Mouse (Mus musculus) erythroblast, embryonic 14.5 days (primary cell): ENCODE data around the gene Il12rb1.
A peak's percentile ranks its signal among the peaks of the same experiment; 100 is the strongest.

Experiments
- GATA1 ChIP-seq: IDR thresholded peaks from 2 replicates; pipeline ENCODE4 v1.6.1; 2012; ENCODE audit warnings: low read length, inconsistent platforms, mixed read lengths
- TAL1 ChIP-seq: IDR thresholded peaks from 3 replicates; pipeline ENCODE4 v1.6.1; 2012; ENCODE audit warnings: low read length, inconsistent platforms, mixed read lengths

DNA sequence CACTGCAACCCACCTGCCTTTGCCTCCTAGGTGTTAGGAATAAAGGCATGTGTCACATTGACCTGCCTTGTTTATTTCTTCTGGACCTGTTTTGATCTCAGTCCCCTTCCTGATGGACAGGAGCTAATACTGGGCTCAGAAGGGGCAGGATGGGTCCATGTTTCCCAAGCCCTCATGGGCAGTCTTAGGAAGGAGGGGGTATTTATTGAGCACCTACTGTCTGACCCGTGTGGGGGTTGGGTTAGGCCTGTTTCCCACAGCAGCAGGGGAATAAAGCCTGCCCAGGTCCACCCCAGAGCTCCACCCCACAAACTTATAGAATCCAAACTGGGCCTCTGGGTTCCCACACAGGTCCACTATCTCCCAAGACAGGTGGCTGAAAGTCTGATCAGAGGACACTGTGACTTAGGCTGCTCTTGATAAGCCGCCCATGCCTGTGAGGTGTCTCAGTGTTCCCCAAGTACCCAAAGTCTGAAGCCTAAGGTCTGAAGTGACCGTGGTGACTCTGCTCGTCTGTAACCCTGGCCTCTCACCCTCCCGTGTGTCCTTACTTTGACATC, 35.0 kb downstream of the Il12rb1 start:
- peak; percentile 97 for TF ChIP-seq GATA1
- TF ChIP-seq TAL1 = peak; percentile 94
